Mouse (Mus musculus): ENCODE results near the gene Olfr624. TPM values are rescaled to one million over a fixed set of nuclear protein-coding genes. Genes with fewer than 3 reads are reported as not detected.
"Not testable (repeated sequence)": the region's sequence is repeated elsewhere in the genome, so short reads cannot be mapped to it uniquely, and the experiment has no call there.

Olfr624 gene
- not detected for total RNA-seq (2021)
- long read RNA-seq, experiment 1: 0 reads
- long read RNA-seq, experiment 2: 0 reads

DNA sequence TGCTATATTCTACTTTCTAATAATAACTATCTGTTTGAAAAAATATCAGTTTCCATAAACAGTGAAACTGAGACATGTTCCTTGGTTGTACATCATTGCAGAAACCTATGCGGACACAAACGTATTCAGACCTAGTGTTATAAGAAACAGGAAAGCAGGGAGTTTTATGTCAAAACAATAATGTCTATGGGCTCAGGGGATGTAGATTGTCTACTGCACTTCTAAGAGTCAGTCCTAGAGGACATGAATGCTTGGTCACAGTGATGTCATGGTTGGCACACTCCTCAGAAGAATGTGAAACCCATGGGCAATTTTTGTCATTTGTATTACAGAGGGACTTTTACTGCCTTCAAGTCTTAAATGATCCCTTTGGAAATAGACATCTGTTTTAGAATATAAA lies at the start of gene Olfr624:
TSS of gene Olfr624 (minus strand) at position 101 of the 400 bp plus-strand sequence.
- intact Hi-C loops (cut with DNase I): no loop called here
- no peak for DNase-seq

GRCm38 (mm10) chr7:103716398-103716797 lies 45.4 kb upstream of the Olfr624 start:
- intact Hi-C loops (cut with DNase I); DNase-seq: not testable (repeated sequence)

DNA sequence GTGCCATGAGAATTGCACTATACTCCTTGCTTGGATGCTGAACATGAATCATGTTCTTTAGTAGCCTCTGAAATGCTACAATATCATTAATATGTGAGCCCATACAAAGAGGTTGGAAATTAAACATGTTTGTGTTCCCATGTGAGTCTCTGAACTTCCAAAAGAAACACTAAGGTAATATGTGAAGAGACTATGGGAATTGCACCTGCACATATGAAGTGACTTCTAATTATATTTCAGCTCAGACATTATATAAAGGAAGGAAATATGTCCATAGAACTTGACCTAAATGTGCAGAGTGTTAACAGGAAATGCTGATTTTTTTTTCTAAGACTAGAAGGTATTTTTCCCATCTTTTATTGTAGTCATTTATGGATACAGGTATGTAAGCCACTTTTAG lies 43.4 kb upstream of the Olfr624 start, which contains the start of gene Olfr243:
TSS of gene Olfr243 (plus strand) at position 301 of the 400 bp plus-strand sequence.
- no peak for DNase-seq
- intact Hi-C loops (cut with DNase I): no loop called here

GRCm38 (mm10) chr7:103712024-103712423 lies 41.0 kb upstream of the Olfr624 start:
- DNase-seq: no peak
- intact Hi-C loops (cut with DNase I): no loop called here

DNA sequence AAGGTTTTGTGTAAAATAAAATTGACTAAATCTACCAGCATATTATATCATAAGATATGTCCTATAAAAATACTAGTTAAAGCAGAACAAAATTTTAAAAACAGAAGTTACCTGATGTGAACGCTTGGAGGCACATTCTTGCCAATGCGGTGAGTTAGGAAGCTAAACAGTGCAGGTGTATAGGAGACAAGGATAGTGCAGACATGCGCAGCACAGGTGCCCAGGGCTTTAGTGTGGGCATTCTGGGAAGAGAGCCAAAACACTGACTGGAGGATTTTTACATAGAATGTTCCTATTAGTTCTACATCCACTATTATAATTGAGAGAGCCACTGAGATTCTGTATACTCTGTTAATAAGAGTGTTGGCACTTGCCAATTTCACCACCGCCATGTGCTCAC lies 28.5 kb upstream of the Olfr624 start:
- no peak for DNase-seq
- intact Hi-C loops (cut with DNase I): no loop called here

DNA sequence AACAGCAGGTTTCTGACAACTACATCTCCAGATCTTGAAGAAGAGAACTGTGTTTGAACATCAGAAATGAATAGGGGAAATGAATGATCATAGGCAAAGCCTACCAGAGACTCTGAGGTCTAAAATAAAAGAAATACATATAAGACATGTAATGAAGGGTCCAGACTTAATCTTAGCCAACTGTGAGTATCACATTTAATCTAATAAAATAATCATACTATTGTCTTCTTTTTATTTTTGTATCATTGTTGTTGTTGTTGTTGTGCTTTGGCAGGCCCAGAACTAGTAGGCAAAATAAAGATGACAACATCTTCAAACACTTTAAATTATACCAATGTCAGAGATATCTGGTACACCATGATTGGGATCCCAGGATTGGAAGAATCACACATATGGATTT lies 11.4 kb upstream of the Olfr624 start, which contains the start of gene Olfr625-ps1:
TSS of gene Olfr625-ps1 (plus strand) at position 301 of the 400 bp plus-strand sequence.
- DNase-seq: no peak
- intact Hi-C loops (cut with DNase I): no loop called here

GRCm38 (mm10) chr7:103663598-103663997 lies 7.4 kb downstream of the Olfr624 start, which contains the start of gene Olfr623:
TSS of gene Olfr623 (minus strand) at chr7:103663698.
- no peak for DNase-seq
- intact Hi-C loops (cut with DNase I): no loop called here

- no peak for DNase-seq
- intact Hi-C loops (cut with DNase I): no loop called here
Measured at GRCm38 (mm10) chr7:103644070-103644469, 26.9 kb downstream of the Olfr624 start.

GRCm38 (mm10) chr7:103642602-103643001 lies 28.4 kb downstream of the Olfr624 start, which contains the start of gene Olfr622:
TSS of gene Olfr622 (minus strand) at chr7:103642702.
- DNase-seq: no peak
- intact Hi-C loops (cut with DNase I): no loop called here

- no peak for DNase-seq
- intact Hi-C loops (cut with DNase I): no loop called here
Measured at GRCm38 (mm10) chr7:103636795-103637194, 34.2 kb downstream of the Olfr624 start.

Other genes starting within 250 kb of the Olfr624 start
- gene Olfr605, start 225.8 kb downstream of the Olfr624 start, total RNA-seq (2021): not detected
- gene Olfr606, start 222.1 kb downstream of the Olfr624 start, total RNA-seq (2021): not detected
- gene Olfr607, start 207.0 kb downstream of the Olfr624 start, total RNA-seq (2021): not detected
- not detected for gene Olfr608, start 201.3 kb downstream of the Olfr624 start, total RNA-seq (2021)
- not detected for gene Olfr609, start 173.1 kb downstream of the Olfr624 start, total RNA-seq (2021)
- not detected for gene Olfr610, start 159.1 kb downstream of the Olfr624 start, total RNA-seq (2021)
- not detected for gene Olfr611, start 150.3 kb downstream of the Olfr624 start, total RNA-seq (2021)
- not detected for gene Olfr612, start 128.5 kb downstream of the Olfr624 start, total RNA-seq (2021)
- gene Olfr613, start 123.1 kb downstream of the Olfr624 start, total RNA-seq (2021): not detected
- gene Olfr615, start 115.1 kb downstream of the Olfr624 start, total RNA-seq (2021): not detected
- gene Olfr616, start 102.0 kb downstream of the Olfr624 start, total RNA-seq (2021): not detected
- not detected for gene Olfr617, start 98.1 kb downstream of the Olfr624 start, total RNA-seq (2021)
- gene Olfr618, start 81.1 kb downstream of the Olfr624 start, total RNA-seq (2021): not detected
- gene Olfr619, start 70.6 kb downstream of the Olfr624 start, total RNA-seq (2021): not detected
- not detected for gene Olfr620, start 58.7 kb downstream of the Olfr624 start, total RNA-seq (2021)
- not detected for gene Olfr622, start 28.5 kb downstream of the Olfr624 start, total RNA-seq (2021)
- gene Olfr623, start 7.5 kb downstream of the Olfr624 start, total RNA-seq (2021): not detected
- gene Olfr625-ps1, start 11.5 kb upstream of the Olfr624 start, total RNA-seq (2021): not detected
- not detected for gene Olfr243, start 43.5 kb upstream of the Olfr624 start, total RNA-seq (2021)
- not detected for gene Olfr628, start 59.2 kb upstream of the Olfr624 start, total RNA-seq (2021)
- not detected for gene Olfr629, start 73.8 kb upstream of the Olfr624 start, total RNA-seq (2021)
- gene Olfr630, start 86.1 kb upstream of the Olfr624 start, total RNA-seq (2021): not detected
- gene Olfr69, start 100.4 kb upstream of the Olfr624 start, total RNA-seq (2021): not detected
- not detected for gene Olfr68, start 108.5 kb upstream of the Olfr624 start, total RNA-seq (2021)
- gene Olfr67, start 120.6 kb upstream of the Olfr624 start, total RNA-seq (2021): not detected
- 1,000 to 10,000 TPM; 2,822 to 3,799 TPM for gene Hbb-bt, start 142.8 kb upstream of the Olfr624 start, total RNA-seq (2021)
- gene Hbb-bs, start 156.9 kb upstream of the Olfr624 start, total RNA-seq (2021): over 10,000 TPM; 24,882 to 31,010 TPM
- gene Hbb-bh2, start 169.3 kb upstream of the Olfr624 start, total RNA-seq (2021): not detected
- gene Hbb-bh1, start 172.0 kb upstream of the Olfr624 start, total RNA-seq (2021): not detected
- not detected for gene Hbb-y, start 182.0 kb upstream of the Olfr624 start, total RNA-seq (2021)
- gene Olfr66, start 215.1 kb upstream of the Olfr624 start, total RNA-seq (2021): not detected
- gene Olfr64, start 223.3 kb upstream of the Olfr624 start, total RNA-seq (2021): not detected
- not detected for gene Olfr65, start 232.3 kb upstream of the Olfr624 start, total RNA-seq (2021)